Mouse (Mus musculus): ENCODE measurements around the gene Glo1.

DNA sequence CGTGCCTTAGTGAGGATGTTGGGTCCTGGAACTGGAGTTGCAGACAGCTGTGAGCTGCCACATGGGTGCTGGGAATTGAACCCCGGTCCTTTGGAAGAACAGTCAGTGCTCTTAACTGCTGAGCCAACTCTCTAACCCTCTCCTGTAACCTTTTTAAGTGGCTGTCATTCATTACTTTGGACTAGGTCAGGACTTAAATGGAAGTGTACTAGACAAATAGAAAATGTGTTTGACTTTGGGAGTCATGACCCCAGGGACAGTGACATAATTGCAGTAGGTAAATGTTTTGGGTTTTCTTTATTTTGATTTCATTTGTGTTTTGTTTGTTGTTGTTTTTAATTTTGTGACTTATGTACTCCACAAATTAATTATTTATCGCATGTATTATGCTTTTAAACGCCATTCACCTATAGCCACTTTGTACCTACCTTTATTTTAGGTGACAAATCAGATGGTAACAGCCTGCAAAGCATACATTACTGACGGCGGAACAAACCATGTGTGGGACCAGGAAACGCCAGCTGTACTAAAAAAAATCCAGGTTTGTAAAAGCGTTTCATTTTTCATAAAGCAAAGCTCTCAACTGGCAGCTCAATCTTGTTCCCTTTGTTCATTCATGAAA, 31.0 kb upstream of the Glo1 start:
- TF ChIP-seq CTCF (IDR thresholded peaks at IDR 0.05; ENCODE audit: control insufficient read depth, insufficient read depth, low read length): no peak
- no peak for TF ChIP-seq POLR2A (IDR thresholded peaks at IDR 0.05; ENCODE audit: borderline replicate concordance, control insufficient read depth, low read depth, low read length)

All from bone marrow, adult 2 months (tissue).